Mouse (Mus musculus) inflammation-experienced regulatory T-cells, adult 16 weeks (primary cell): ENCODE results near the gene Ptprn2. TPM values are rescaled to one million over a fixed set of nuclear protein-coding genes. Genes with fewer than 3 reads are reported as not detected.

Experiments used
- polyA plus RNA-seq: library from polyadenylated mRNA; unstranded; fragments of 100-300 nt; shearing (Covaris generic); gene quantifications from one replicate; pipeline ENCODE4 v1.2.1, GENCODE M21; 2017

Gene Ptprn2
- polyA plus RNA-seq = 0.15 TPM

GRCm38 (mm10) chr12:116485591-116486403 lies at the start of gene Ptprn2:
Gene Ptprn2, plus strand, starts transcription at chr12:116485720.

Other genes with a start within 250 kb of the Ptprn2 start
- gene Wdr60, start 222.7 kb upstream of the Ptprn2 start, polyA plus RNA-seq = 1.5 TPM
- gene Gm11027, start 210.3 kb upstream of the Ptprn2 start, polyA plus RNA-seq = not detected
- gene Esyt2, start 204.5 kb upstream of the Ptprn2 start, polyA plus RNA-seq = 49.3 TPM
- gene Ncapg2, start 80.3 kb upstream of the Ptprn2 start, polyA plus RNA-seq = 10.8 TPM